Mouse (Mus musculus) erythroid progenitor cell, adult 5-6 weeks (primary cell): ENCODE data around the gene Mreg. TPM values are rescaled to one million over a fixed set of nuclear protein-coding genes. Genes with fewer than 3 reads are reported as not detected.

Source experiments
- ATAC-seq: replicated peaks from 2 replicates; pipeline ENCODE4 v1.8.0; 2016; ENCODE audit warnings: moderate number of reproducible peaks, mild to moderate bottlenecking, moderate TSS enrichment, inconsistent platforms; ENCODE audit not compliant: poor library complexity, low FRiP score, severe bottlenecking
- total RNA-seq, 2 experiments: library from RNA; stranded (forward) in 1 of 2; stranded (reverse) in 1 of 2; fragments of 150-400 nt in 1 of 2; fragments of 186-747, 209-891 nt in 1 of 2; gene quantifications; 2 replicates each; pipeline versions ENCODE4 v1.2.3 to v1.2.4; 2015 to 2017; ENCODE audit warnings: low replicate concordance in 2 of 2

Gene Mreg
- total RNA-seq, 2 experiments from 2014 or later: not detected

GRCm38 (mm10) chr1:72198142-72198806 lies 13.8 kb downstream of the Mreg start:
- no peak for ATAC-seq

GRCm38 (mm10) chr1:72196626-72197359 lies 15.3 kb downstream of the Mreg start:
- no peak for ATAC-seq

GRCm38 (mm10) chr1:72196123-72196522 lies 16.0 kb downstream of the Mreg start:
- no peak for ATAC-seq

- ATAC-seq: no peak
Observed at GRCm38 (mm10) chr1:72191449-72191848, 20.7 kb downstream of the Mreg start.

- no peak for ATAC-seq
Observed at GRCm38 (mm10) chr1:72188142-72188738, 23.9 kb downstream of the Mreg start.

GRCm38 (mm10) chr1:72187486-72187885 lies 24.6 kb downstream of the Mreg start:
- ATAC-seq: no peak

- ATAC-seq: no peak
Observed at GRCm38 (mm10) chr1:72186151-72186550, 26.0 kb downstream of the Mreg start.

- no peak for ATAC-seq
Observed at GRCm38 (mm10) chr1:72183554-72183953, 28.6 kb downstream of the Mreg start.

- no peak for ATAC-seq
Observed at GRCm38 (mm10) chr1:72182930-72183499, 29.1 kb downstream of the Mreg start.

GRCm38 (mm10) chr1:72179947-72180346 lies 32.2 kb downstream of the Mreg start:
- ATAC-seq: no peak

GRCm38 (mm10) chr1:72176239-72176638 lies 35.9 kb downstream of the Mreg start:
- ATAC-seq: no peak

- ATAC-seq: no peak
Observed at GRCm38 (mm10) chr1:72174183-72174582, 37.9 kb downstream of the Mreg start.

- no peak for ATAC-seq
Observed at GRCm38 (mm10) chr1:72173402-72174051, 38.6 kb downstream of the Mreg start.

GRCm38 (mm10) chr1:72172788-72173187 lies 39.3 kb downstream of the Mreg start:
- no peak for ATAC-seq

GRCm38 (mm10) chr1:72171001-72171860 lies 40.9 kb downstream of the Mreg start:
- ATAC-seq: no peak

- no peak for ATAC-seq
Observed at GRCm38 (mm10) chr1:72167024-72167423, 45.1 kb downstream of the Mreg start.

- no peak for ATAC-seq
Observed at GRCm38 (mm10) chr1:72166468-72166814, 45.7 kb downstream of the Mreg start.

GRCm38 (mm10) chr1:72165723-72166467 lies 46.2 kb downstream of the Mreg start:
- no peak for ATAC-seq

- no peak for ATAC-seq
Observed at GRCm38 (mm10) chr1:72160321-72160720, 51.8 kb downstream of the Mreg start.
